Mouse (Mus musculus) spleen, postnatal 36 days (tissue): ENCODE measurements around the gene Capn10.

Experiments
- DNase-seq, 2 experiments: peaks; one replicate each; pipeline ENCODE4 v3.0.0; 2022; ENCODE audit warnings: low spot score in 2 of 2, mixed read lengths in 1 of 2

Gene Capn10

GRCm38 (mm10) chr1:92934182-92934827, at the start of gene Capn10:
TSS of gene Capn10 (plus strand) at chr1:92934376.
- DNase-seq, result peak; percentile 93

DNA sequence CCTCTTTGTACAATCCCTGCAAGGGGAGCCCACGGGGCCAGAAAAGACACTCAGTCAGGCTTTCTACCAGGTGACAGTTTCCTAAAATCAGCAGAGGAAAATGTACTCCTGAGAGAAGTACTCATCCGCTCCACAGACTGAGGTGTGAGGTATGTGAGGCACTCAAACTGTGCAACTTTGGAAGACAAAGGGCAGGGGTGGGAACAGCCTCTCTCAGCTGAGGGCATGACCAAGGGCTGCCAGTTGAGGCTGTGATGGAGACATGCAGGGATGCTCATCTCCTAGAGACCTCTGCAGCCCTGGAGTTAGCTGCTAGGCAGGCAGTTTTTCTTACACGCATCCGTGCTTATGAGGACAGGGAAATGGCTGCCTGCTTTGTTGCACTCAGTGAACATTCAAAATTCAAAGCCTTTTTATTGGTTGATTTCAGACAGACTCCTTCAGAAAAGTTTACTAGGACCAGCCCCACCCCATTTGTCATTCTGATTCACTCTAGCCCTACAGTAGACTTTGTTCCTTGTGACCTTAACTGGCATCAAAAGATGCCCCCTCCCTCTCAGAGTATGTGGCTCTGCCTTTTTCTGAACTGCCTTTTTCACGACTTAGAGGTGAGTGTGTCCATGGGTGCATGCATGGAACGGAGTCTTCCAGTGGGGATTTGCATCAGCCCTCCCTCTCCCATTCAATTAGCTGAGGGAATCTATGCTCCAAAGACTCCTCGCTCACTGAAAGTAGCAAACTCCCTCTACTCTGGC, 45.1 kb upstream of the Capn10 start:
- DNase-seq, result no peak

- no peak for DNase-seq
Measured at GRCm38 (mm10) chr1:92892791-92893190, 41.4 kb upstream of the Capn10 start.

- no peak for DNase-seq
Measured at GRCm38 (mm10) chr1:92893896-92894295, 40.3 kb upstream of the Capn10 start.

- DNase-seq, result peak; percentile 41 to 48
Measured at GRCm38 (mm10) chr1:92895089-92895488, 39.1 kb upstream of the Capn10 start.

GRCm38 (mm10) chr1:92902786-92903185, 31.4 kb upstream of the Capn10 start, which contains the start of gene Ankmy1:
TSS of gene Ankmy1 (minus strand) at chr1:92902906.
- no peak for DNase-seq

DNA sequence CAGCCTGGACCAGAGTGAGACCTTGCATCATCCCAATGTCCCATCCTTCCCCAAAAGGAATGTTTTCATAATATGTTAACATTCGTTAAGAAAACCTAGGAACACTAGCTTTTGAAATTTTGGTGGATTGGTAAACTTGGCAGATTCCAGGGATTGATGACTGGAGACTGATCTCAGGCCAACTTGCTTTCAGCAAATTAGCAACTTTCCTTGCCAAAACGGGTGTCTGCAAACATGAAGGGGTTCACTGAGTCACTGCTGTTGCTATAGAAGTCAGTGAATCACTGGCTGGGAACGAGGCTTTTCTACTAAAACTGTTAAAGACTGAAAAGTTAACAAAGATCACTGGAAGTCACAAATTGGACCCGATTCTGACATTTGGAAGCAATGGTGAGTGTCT, 30.5 kb upstream of the Capn10 start:
- no peak for DNase-seq

- no peak for DNase-seq
Measured at GRCm38 (mm10) chr1:92905703-92906310, 28.4 kb upstream of the Capn10 start.

GRCm38 (mm10) chr1:92906779-92907631, 27.2 kb upstream of the Capn10 start, which contains the start of gene Dusp28:
TSS of gene Dusp28 (plus strand) at chr1:92906981.
- DNase-seq, result peak; percentile 84 to 87

DNA sequence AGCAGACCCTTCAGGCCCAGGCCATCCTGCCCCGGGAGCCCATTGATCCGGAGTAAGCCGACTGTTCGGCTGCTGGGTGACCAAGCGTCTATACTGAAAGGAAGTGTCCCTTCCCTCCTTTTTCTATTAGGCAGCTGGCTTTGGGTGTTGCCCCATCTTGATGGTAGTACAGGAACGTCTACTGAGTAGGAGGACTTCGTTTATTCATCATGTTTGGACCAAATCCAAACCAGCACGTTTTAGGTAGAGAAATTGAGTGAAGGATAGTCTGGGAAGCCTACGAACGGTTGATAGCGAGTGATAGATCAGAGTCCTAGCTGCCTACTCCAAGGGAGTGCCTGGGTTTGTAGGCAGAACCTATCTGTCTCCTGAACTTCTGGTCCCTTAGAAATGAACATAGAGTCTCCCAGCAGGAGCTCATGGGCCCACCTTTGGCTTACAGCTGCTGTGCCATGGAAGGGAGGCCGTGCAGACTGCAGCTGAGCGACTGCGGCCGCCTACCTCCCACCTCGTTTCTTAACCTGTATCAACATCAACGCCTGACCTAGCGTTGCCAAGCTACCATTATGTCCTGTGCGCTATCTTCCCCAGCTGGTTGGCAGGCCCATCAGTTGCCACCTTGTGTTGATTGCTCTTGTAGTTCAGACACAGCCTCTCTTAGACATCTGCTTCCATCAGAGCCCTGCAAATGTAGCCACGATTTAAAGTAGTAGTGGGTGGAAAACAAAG, 26.4 kb upstream of the Capn10 start:
- no peak for DNase-seq

DNA sequence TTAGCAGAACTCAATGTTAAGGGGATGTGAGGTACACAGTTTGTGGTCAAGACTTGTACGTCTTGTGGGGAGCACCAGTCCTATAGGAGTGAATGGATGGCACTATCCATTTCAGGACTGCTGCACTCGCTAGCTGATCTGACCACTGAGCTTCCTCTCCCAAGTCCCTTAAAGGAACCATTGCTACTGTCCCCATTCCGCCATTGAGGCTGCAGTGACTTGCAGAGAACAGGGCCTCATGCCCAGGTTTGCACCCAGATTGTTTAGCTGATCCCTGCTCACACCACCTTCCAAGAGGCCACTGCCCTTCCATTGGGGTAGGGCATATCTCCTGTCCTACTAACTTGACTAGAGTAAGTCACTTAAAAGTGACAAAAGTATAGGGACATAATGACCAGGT, 25.5 kb upstream of the Capn10 start:
- DNase-seq, result no peak

- peak in 1 of 2 experiments; percentile 17 for DNase-seq
Measured at GRCm38 (mm10) chr1:92909068-92909467, 25.1 kb upstream of the Capn10 start.

DNA sequence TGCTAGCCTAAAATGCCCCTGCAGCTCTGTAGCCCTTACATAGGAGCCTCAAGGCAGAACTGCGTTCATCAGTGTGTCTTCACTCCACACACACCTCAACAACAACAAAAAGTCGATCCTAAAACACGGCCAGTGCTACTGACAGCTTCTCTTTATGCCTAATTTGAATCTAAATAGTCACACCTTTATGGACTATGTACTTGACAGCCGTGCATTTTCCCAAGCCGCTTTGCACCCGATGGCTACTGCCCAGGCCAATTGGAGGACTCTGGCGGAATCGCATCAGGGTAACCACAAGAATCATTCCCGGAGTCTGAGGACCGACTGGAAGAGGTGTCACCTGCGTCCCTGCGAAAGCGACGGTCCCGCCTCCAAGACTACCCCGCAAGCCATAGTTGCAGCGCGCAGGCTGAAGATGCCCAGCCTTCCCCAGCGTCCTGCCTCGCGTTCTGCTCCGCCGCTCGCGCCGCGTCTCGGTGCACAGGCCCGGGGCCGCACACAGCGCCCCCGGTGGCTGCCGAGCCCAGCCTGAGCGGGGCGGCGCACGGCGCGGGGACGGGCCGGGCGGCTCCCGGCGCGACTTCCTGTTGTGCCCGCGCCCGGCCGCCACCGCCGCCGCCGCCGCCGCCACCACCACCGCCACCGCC, 23.8 kb upstream of the Capn10 start, which contains the start of gene Rnpepl1:
TSS of gene Rnpepl1 (plus strand) at position 545 of the 647 bp plus-strand sequence.
- DNase-seq, result peak; percentile 75 to 78

DNA sequence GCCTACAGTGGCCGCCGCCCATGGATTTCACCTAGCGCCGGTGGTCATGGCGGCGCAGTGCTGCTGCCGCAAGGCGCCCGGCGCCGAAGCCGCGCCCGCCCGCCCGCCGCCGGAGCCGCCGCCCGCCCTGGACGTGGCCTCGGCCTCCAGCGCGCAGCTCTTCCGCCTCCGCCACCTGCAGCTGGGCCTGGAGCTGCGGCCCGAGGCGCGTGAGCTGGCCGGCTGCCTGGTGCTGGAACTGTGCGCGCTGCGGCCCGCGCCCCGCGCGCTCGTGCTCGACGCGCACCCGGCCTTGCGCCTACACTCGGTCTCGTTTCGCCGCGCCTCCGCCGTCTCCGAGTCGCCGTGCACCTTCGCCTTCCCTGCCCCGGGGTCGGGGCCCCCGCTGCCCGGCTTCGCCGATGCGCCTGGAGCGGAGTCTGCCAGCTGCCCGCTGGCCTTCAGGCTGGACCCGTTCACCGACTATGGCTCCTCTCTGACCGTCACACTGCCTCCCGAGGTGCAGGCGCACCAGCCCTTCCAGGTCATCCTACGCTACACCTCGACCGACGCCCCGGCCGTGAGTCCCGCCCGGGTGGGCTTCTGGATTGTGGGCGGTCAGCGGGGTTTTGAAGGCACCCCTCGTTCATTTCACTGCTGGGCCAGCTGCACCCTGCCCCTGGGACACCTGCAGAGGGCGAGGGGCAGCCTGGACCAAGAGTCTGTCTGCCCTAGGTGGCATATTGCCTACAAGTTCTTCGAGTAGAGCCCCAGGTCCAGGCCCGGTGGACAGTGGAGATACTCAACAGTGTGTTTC, 23.1 kb upstream of the Capn10 start:
- peak; percentile 27 to 39 for DNase-seq

- no peak for DNase-seq
Measured at GRCm38 (mm10) chr1:92911721-92912138, 22.4 kb upstream of the Capn10 start.

DNA sequence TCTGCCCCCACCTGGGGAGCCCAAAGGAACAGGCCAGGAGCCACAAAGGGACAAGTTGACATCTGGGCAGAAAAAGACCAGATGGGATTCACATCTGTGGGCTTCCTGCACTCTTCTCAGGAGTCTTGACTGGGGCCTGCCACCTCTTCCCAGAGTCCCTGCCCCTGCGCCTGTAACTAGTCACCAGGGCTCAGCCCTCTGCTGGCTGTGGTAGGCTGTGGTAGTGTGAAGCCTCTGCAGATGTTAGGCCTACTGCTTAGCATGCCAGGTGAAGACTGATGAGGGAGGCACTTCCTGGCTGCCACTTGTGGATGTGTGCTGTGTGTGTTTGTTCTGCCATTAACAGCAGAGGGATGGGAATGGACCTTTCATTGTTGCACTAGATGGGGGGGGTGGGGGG, 21.9 kb upstream of the Capn10 start:
- DNase-seq, result no peak

DNA sequence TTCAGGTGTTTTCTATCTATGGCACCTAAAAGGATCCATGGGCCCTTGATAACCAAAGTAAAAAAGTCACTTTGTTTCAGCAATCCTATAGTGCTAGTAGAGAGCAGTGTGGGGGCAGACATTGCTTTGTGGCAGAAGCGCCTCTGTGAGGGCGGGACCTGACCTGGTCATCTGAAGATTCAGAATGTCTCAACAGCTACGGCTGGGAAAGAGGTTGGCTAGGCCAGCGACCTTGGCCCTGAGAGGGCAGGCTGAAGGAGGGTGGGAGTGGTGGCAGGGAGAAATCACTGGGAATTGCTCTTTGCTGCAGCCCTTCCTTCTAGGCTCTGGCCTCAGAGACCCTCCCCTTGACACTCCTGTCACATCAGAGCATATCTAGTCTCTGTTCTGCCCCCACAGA, 19.9 kb upstream of the Capn10 start:
- no peak for DNase-seq

- DNase-seq, result no peak
Measured at GRCm38 (mm10) chr1:92914993-92915392, 19.2 kb upstream of the Capn10 start.

- DNase-seq, result no peak
Measured at GRCm38 (mm10) chr1:92916725-92917124, 17.5 kb upstream of the Capn10 start.

GRCm38 (mm10) chr1:92919151-92919550, 15.0 kb upstream of the Capn10 start:
- no peak for DNase-seq
